ENCODE assay signal across 8 mouse cellular contexts in the genomic region with DNA sequence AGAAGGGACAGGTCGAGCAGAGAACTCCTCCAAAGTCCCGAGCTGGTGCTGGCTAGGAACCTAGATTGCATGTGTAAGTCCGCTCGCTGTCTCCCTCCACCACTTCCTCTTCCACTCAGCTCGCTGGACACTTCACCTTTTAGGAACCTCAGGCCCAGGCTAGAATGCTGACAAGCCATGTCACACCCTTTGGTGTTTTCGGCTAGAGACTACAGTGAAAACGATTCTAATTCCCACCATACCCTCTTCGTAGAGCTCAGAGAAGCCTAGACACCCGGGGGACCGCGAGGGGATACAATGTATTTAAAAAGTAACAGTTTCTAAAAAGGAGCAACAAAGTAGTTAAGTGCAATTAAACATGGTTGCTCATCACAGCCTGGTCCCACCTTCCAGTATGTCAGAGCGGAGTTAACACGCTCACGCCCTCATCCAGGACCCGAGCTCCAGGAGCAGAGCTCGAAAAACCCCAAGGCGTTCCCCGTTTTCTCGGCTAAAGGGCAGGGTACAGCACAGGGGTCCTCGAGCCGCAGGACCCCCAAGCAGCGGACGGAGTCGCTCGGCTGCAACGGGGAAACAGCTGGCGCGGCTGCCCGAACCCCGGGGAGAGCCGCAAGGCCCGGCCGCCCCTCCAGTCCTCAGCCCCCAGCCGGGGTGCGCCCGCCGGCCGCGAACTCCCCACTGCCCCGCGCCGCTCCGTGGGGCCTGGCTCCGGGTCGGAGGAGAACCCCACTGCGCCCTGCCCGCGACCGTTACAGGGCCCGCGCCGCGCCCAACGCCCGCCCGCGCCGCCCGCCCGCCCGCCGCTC. TPM values are rescaled to one million over a fixed set of nuclear protein-coding genes. Genes with fewer than 3 reads are reported as not detected.
DNase-seq lines count a peak whose midpoint lies in the region; ATAC-seq and TF ChIP-seq lines count a peak whose summit lies in the region.

No protein-coding gene starts in this region.

- H3K4me3 ChIP-seq in forebrain, embryonic 13.5 days: peak overlapping the region; percentile 98
- peak overlapping the region; percentile 93 for H3K4me3 ChIP-seq in kidney, adult 2 months (ENCODE audit: insufficient read depth, low read depth, low read length)
- peak overlapping the region; percentile 98 for H3K4me3 ChIP-seq in lung, embryonic 14.5 days (ENCODE audit: low read depth, low read length)
- peak overlapping the region; percentile 92 for H3K4me3 ChIP-seq in neural tube, embryonic 14.5 days (ENCODE audit: low read depth, low read length)

- no peaks in the 10 kb centered on the region for H3K27me3 ChIP-seq in forebrain, embryonic 13.5 days
- H3K27me3 ChIP-seq in kidney, adult 2 months (replicated peaks; ENCODE audit: control insufficient read depth, insufficient read depth, low read length): no peaks in the 10 kb centered on the region
- H3K27me3 ChIP-seq in lung, embryonic 14.5 days (ENCODE audit: insufficient read depth, low read length): no peaks in the 10 kb centered on the region
- no peaks in the 10 kb centered on the region for H3K27me3 ChIP-seq in neural tube, embryonic 14.5 days (ENCODE audit: control insufficient read depth, insufficient read depth, low read length)

- ATAC-seq in forebrain, embryonic 13.5 days: peak; percentile 74
- peak; percentile 70 for ATAC-seq in lung, embryonic 14.5 days (ENCODE audit: insufficient read depth)
- peak; percentile 72 for ATAC-seq in neural tube, embryonic 14.5 days (ENCODE audit: low read depth)

- no peak for TF ChIP-seq POLR2A in kidney, adult 2 months (IDR thresholded peaks at IDR 0.05; ENCODE audit: low read depth, low read length)

- no peaks in the 10 kb centered on the region for H3K36me3 ChIP-seq in forebrain, embryonic 13.5 days (ENCODE audit: poor library complexity, severe bottlenecking)
- no peaks in the 10 kb centered on the region for H3K36me3 ChIP-seq in kidney, adult 2 months (ENCODE audit: control insufficient read depth, insufficient read depth, low read length)
- no peaks in the 10 kb centered on the region for H3K36me3 ChIP-seq in lung, embryonic 14.5 days (ENCODE audit: insufficient read depth)
- no peaks in the 10 kb centered on the region for H3K36me3 ChIP-seq in neural tube, embryonic 14.5 days (ENCODE audit: control insufficient read depth, insufficient read depth, low read length)

- H3K4me2 ChIP-seq in forebrain, embryonic 13.5 days: peak overlapping the region; percentile 97
- peak overlapping the region; percentile 86 for H3K4me2 ChIP-seq in lung, embryonic 14.5 days
- H3K4me2 ChIP-seq in neural tube, embryonic 14.5 days (ENCODE audit: low read depth, low read length): peak overlapping the region; percentile 93

- 2% methylated on average over 33 of the region's 62 CpGs for WGBS in forebrain, embryonic 13.5 days
- WGBS in kidney, adult 2 months: under 1% methylated on average over 58 of the region's 62 CpGs
- WGBS in lung, embryonic 14.5 days: under 1% methylated on average over 62 of the region's 62 CpGs
- under 1% methylated on average over 49 of the region's 62 CpGs for whole genome bisulfite sequencing in neural tube, embryonic 14.5 days

- H3K4me1 ChIP-seq in forebrain, embryonic 13.5 days: peaks cover 15% of the 10 kb centered on the region
- peaks cover 12% of the 10 kb centered on the region; the same call in 1 of the 2 replicates for H3K4me1 ChIP-seq in kidney, adult 2 months (ENCODE audit: control insufficient read depth, insufficient read depth, low read length)
- 0 out of 2 replicates have a peak, but pooled peaks cover 2% of the 10 kb centered on the region for H3K4me1 ChIP-seq in lung, embryonic 14.5 days (ENCODE audit: insufficient read depth)
- H3K4me1 ChIP-seq in neural tube, embryonic 14.5 days (ENCODE audit: control insufficient read depth, insufficient read depth, low read length): peaks cover 7% of the 10 kb centered on the region; the same call in 1 of the 2 replicates

- no peak for TF ChIP-seq CTCF in kidney, adult 2 months (conservative IDR thresholded peaks at IDR 0.05; ENCODE audit: insufficient read depth, insufficient read length, low read depth, low read length)
- TF ChIP-seq CTCF in lung, embryonic 14.5 days (IDR thresholded peaks at IDR 0.05; ENCODE audit: low read depth): no peak

- H3K27ac ChIP-seq in forebrain, embryonic 13.5 days: peak overlapping the region; percentile 80
- no peak overlapping the region for H3K27ac ChIP-seq in kidney, adult 2 months (ENCODE audit: insufficient read depth, low read depth, low read length)
- H3K27ac ChIP-seq in lung, embryonic 14.5 days (ENCODE audit: low read depth): peak overlapping the region; percentile 76
- H3K27ac ChIP-seq in neural tube, embryonic 14.5 days (ENCODE audit: low read depth, low read length): peak overlapping the region; percentile 67

- peak; percentile 6 to 18 for DNase-seq in left cerebral cortex, postnatal 25 days (ENCODE audit: low spot score in 2 of 2)
- no peak for DNase-seq in left cerebral cortex, adult 8-10 months (ENCODE audit: low spot score in 2 of 2)
- peak; percentile 60 for DNase-seq in adipocyte (ENCODE audit: low spot score)
- DNase-seq in kidney, adult 2 months: peak; percentile 42
- DNase-seq in lung, embryonic 14.5 days: peak; percentile 38
- no peak for DNase-seq in gastrocnemius, postnatal 14 days

- H3K9me3 ChIP-seq in forebrain, embryonic 13.5 days (replicated peaks): no peaks in the 10 kb centered on the region
- H3K9me3 ChIP-seq in lung, embryonic 14.5 days (ENCODE audit: low read depth, low read length): no peaks in the 10 kb centered on the region
- H3K9me3 ChIP-seq in neural tube, embryonic 14.5 days (ENCODE audit: control insufficient read depth, low read length): no peaks in the 10 kb centered on the region

- intact Hi-C loops in left cerebral cortex, postnatal 25 days (cut with DNase I): loop anchor here (2.0 kb wide), 1 partner anchor 32 kb away; the partner anchor contains the start of gene Rpl11
- intact Hi-C loops in gastrocnemius, postnatal 14 days (cut with DNase I; ENCODE audit: low total_unique reads): no loop called here

- peak overlapping the region; percentile 97 for H3K9ac ChIP-seq in forebrain, embryonic 13.5 days
- H3K9ac ChIP-seq in lung, embryonic 14.5 days: peak overlapping the region; percentile 96
- H3K9ac ChIP-seq in neural tube, embryonic 14.5 days (replicated peaks; ENCODE audit: low read depth, low read length): peak overlapping the region; percentile 96

RNA-seq across cellular contexts. Expression of gene Eloa, which starts 0.6 kb away (rescaled TPM):
- total RNA-seq in left cerebral cortex, postnatal 25 days (2021): 10 to 100 TPM; 27.3 to 28.8 TPM
- 10 to 100 TPM; 28.3 to 29.0 (median 28.6) TPM for total RNA-seq in left cerebral cortex, adult 8-10 months (2022)
- polyA plus RNA-seq in forebrain, embryonic 13.5 days (2015; fragmentation: Nextera tagmentation; extraction: Ambion mirVana): 29.1 and 30.9 TPM in 2 replicates
- 11.0 and 12.9 TPM in 2 replicates for polyA plus RNA-seq in kidney, adult 2 months (2012; rRNA removed)
- polyA plus RNA-seq in lung, embryonic 14.5 days (2014; fragmentation: Nextera tagmentation; extraction: Ambion mirVana): 41.8 and 42.5 TPM in 2 replicates
- polyA plus RNA-seq in neural tube, embryonic 14.5 days (2014; fragmentation: Nextera tagmentation; extraction: Ambion mirVana): 29.7 and 32.2 TPM in 2 replicates
- total RNA-seq in gastrocnemius, postnatal 14 days (2021): 10 to 100 TPM; 46.2 to 46.7 TPM

RNA-seq across cellular contexts. Expression of gene Rpl11, which starts 32.3 kb away (rescaled TPM):
- total RNA-seq in left cerebral cortex, postnatal 25 days (2021): 100 to 1,000 TPM; 233 to 241 TPM
- total RNA-seq in left cerebral cortex, adult 8-10 months (2022): 100 to 1,000 TPM; 194 to 341 (median 271) TPM
- 383 and 388 TPM in 2 replicates for polyA plus RNA-seq in forebrain, embryonic 13.5 days (2015; fragmentation: Nextera tagmentation; extraction: Ambion mirVana)
- 232 and 292 TPM in 2 replicates for polyA plus RNA-seq in kidney, adult 2 months (2012; rRNA removed)
- polyA plus RNA-seq in lung, embryonic 14.5 days (2014; fragmentation: Nextera tagmentation; extraction: Ambion mirVana): 548 and 564 TPM in 2 replicates
- polyA plus RNA-seq in neural tube, embryonic 14.5 days (2014; fragmentation: Nextera tagmentation; extraction: Ambion mirVana): 251 and 261 TPM in 2 replicates
- total RNA-seq in gastrocnemius, postnatal 14 days (2021): 100 to 1,000 TPM; 298 to 342 TPM

RNA-seq across cellular contexts. Expression of gene Pithd1, which starts 33.9 kb away (rescaled TPM):
- 10 to 100 TPM; 82.1 to 84.3 TPM for total RNA-seq in left cerebral cortex, postnatal 25 days (2021)
- 10 to 100 TPM; 82.0 to 99.8 (median 91.3) TPM for total RNA-seq in left cerebral cortex, adult 8-10 months (2022)
- 50.9 and 53.6 TPM in 2 replicates for polyA plus RNA-seq in forebrain, embryonic 13.5 days (2015; fragmentation: Nextera tagmentation; extraction: Ambion mirVana)
- polyA plus RNA-seq in kidney, adult 2 months (2012; rRNA removed): 31.8 and 33.5 TPM in 2 replicates
- polyA plus RNA-seq in lung, embryonic 14.5 days (2014; fragmentation: Nextera tagmentation; extraction: Ambion mirVana): 54.6 and 61.5 TPM in 2 replicates
- polyA plus RNA-seq in neural tube, embryonic 14.5 days (2014; fragmentation: Nextera tagmentation; extraction: Ambion mirVana): 73.3 and 73.6 TPM in 2 replicates
- total RNA-seq in gastrocnemius, postnatal 14 days (2021): 10 to 100 TPM; 20.4 to 21.4 TPM

RNA-seq across cellular contexts. Expression of gene Lypla2, which starts 48.5 kb away (rescaled TPM):
- 10 to 100 TPM; 87.0 to 88.6 TPM for total RNA-seq in left cerebral cortex, postnatal 25 days (2021)
- total RNA-seq in left cerebral cortex, adult 8-10 months (2022): 10 to 100 TPM; 77.5 to 92.7 (median 82.3) TPM
- 163 and 173 TPM in 2 replicates for polyA plus RNA-seq in forebrain, embryonic 13.5 days (2015; fragmentation: Nextera tagmentation; extraction: Ambion mirVana)
- 90.8 and 100 TPM in 2 replicates for polyA plus RNA-seq in kidney, adult 2 months (2012; rRNA removed)
- 117 and 132 TPM in 2 replicates for polyA plus RNA-seq in lung, embryonic 14.5 days (2014; fragmentation: Nextera tagmentation; extraction: Ambion mirVana)
- polyA plus RNA-seq in neural tube, embryonic 14.5 days (2014; fragmentation: Nextera tagmentation; extraction: Ambion mirVana): 197 and 210 TPM in 2 replicates
- total RNA-seq in gastrocnemius, postnatal 14 days (2021): 10 to 100 TPM; 28.9 to 29.2 TPM

RNA-seq across cellular contexts. Expression of gene Gale, which starts 57.4 kb away (rescaled TPM):
- 10 to 100 TPM; 22.4 to 22.5 TPM for total RNA-seq in left cerebral cortex, postnatal 25 days (2021)
- 10 to 100 TPM; 21.7 to 26.5 (median 23.4) TPM for total RNA-seq in left cerebral cortex, adult 8-10 months (2022)
- polyA plus RNA-seq in forebrain, embryonic 13.5 days (2015; fragmentation: Nextera tagmentation; extraction: Ambion mirVana): 28.7 and 33.6 TPM in 2 replicates
- polyA plus RNA-seq in kidney, adult 2 months (2012; rRNA removed): 12.9 and 13.4 TPM in 2 replicates
- 27.0 and 30.3 TPM in 2 replicates for polyA plus RNA-seq in lung, embryonic 14.5 days (2014; fragmentation: Nextera tagmentation; extraction: Ambion mirVana)
- 35.8 and 44.1 TPM in 2 replicates for polyA plus RNA-seq in neural tube, embryonic 14.5 days (2014; fragmentation: Nextera tagmentation; extraction: Ambion mirVana)
- total RNA-seq in gastrocnemius, postnatal 14 days (2021): 1 to 10 TPM; 1.2 to 2.1 TPM

Comparison
In these comparisons a context has a peak if more than half of its experiments do, and no peak if none do; other contexts are left out.
1. DNase-seq: peak in left cerebral cortex, postnatal 25 days (2 of 2), adipocyte (single experiment), kidney, adult 2 months (single experiment) and lung, embryonic 14.5 days (single experiment); none in left cerebral cortex, adult 8-10 months (0 of 2) and gastrocnemius, postnatal 14 days (single experiment).
2. Peak in every context shown above with its lines, with median percentiles within 50 percentile points of each other: ATAC-seq, H3K4me2 ChIP-seq, H3K4me3 ChIP-seq and H3K9ac ChIP-seq.